Mouse (Mus musculus) forebrain, embryonic 13.5 days (tissue): ENCODE measurements around the gene Nav2. TPM values are rescaled to one million over a fixed set of nuclear protein-coding genes. Genes with fewer than 3 reads are reported as not detected.

Experiments
- ATAC-seq: fragments of 200-750 bp; cut with Nextera tagmentation; 2 replicates; pipeline ENCODE4 v1.8.0; 2017
- H3K27ac ChIP-seq: fragments of 300-500 bp; sonication (generic); 2 replicates; pipeline ENCODE4 v1.5.1; 2015; ENCODE audit warnings: inconsistent platforms, mild to moderate bottlenecking, moderate library complexity
- H3K27me3 ChIP-seq: fragments of 300-500 bp; sonication (generic); 2 replicates; pipeline ENCODE4 v1.6.1; 2015; ENCODE audit warnings: mild to moderate bottlenecking, inconsistent platforms
- H3K36me3 ChIP-seq: fragments of 300-500 bp; sonication (generic); 2 replicates; pipeline ENCODE4 v1.6.1; 2015; ENCODE audit warnings: mild to moderate bottlenecking, inconsistent platforms; ENCODE audit not compliant: poor library complexity, severe bottlenecking
- H3K4me1 ChIP-seq: fragments of 300-500 bp; sonication (generic); 2 replicates; pipeline ENCODE4 v1.6.1; 2015; ENCODE audit warnings: inconsistent platforms
- H3K4me2 ChIP-seq: fragments of 300-500 bp; sonication (generic); 2 replicates; pipeline ENCODE4 v1.6.1; 2015; ENCODE audit warnings: inconsistent platforms, mild to moderate bottlenecking, moderate library complexity
- H3K4me3 ChIP-seq: fragments of 300-500 bp; sonication (generic); 2 replicates; pipeline ENCODE4 v1.5.1; 2015; ENCODE audit warnings: mild to moderate bottlenecking, inconsistent platforms
- H3K9ac ChIP-seq: fragments of 300-500 bp; sonication (generic); 2 replicates; pipeline ENCODE4 v1.6.1; 2015; ENCODE audit warnings: mild to moderate bottlenecking, inconsistent platforms
- H3K9me3 ChIP-seq: fragments of 300-500 bp; sonication (generic); replicated peaks from 2 replicates; pipeline ENCODE4 v1.6.1; 2016; ENCODE audit warnings: inconsistent platforms
- WGBS: fragments of 180-500 bp; shearing (Covaris S2); methylation state at CpG from one replicate; pipeline ENCODE4 v1.1.7; 2015; 5-methylcytosine and 5-hydroxymethylcytosine counted together
- polyA plus RNA-seq: library from polyadenylated mRNA; unstranded; fragments of >200 nt; fragmentation: Nextera tagmentation; extraction: Ambion mirVana; gene quantifications from 2 replicates; pipeline ENCODE4 v1.2.1, GENCODE M21; 2015

Nav2 gene
- polyA plus RNA-seq, 1 experiment from 2014 or later: 11.2 TPM

- Histone ChIP-seq H3K9ac (no peak overlapping the region), H3K36me3 (no peaks in the 10 kb centered on the region), H3K27ac (no peak overlapping the region), H3K27me3 (peaks cover 14% of the 10 kb centered on the region; the same call in 1 of the 2 replicates), H3K9me3 (no peaks in the 10 kb centered on the region), H3K4me2 (no peak overlapping the region), H3K4me1 (peaks cover 63% of the 10 kb centered on the region), H3K4me3 (no peak overlapping the region)
- 42% methylated on average over 9 of the region's 9 CpGs for WGBS
- no peak for ATAC-seq
Measured at GRCm38 (mm10) chr7:49162079-49162478, 253.6 kb downstream of the Nav2 start.

- peak; percentile 70 for ATAC-seq
- H3K36me3 ChIP-seq: no peaks in the 10 kb centered on the region
- no peak overlapping the region for H3K4me3 ChIP-seq
- WGBS: 8% methylated on average over 11 of the region's 11 CpGs
- H3K4me1 ChIP-seq: peaks cover 62% of the 10 kb centered on the region
- H3K27ac ChIP-seq: peak overlapping the region; percentile 58
- H3K4me2 ChIP-seq: peak overlapping the region; percentile 21
- no peaks in the 10 kb centered on the region for H3K9me3 ChIP-seq
- peaks cover 14% of the 10 kb centered on the region; the same call in 1 of the 2 replicates for H3K27me3 ChIP-seq
- no peak overlapping the region for H3K9ac ChIP-seq
Measured at GRCm38 (mm10) chr7:49163789-49164188, 255.3 kb downstream of the Nav2 start.

GRCm38 (mm10) chr7:49164868-49165267 is 256.4 kb downstream of the Nav2 start:
- H3K27me3 ChIP-seq: peaks cover 14% of the 10 kb centered on the region; the same call in 1 of the 2 replicates
- no peaks in the 10 kb centered on the region for H3K36me3 ChIP-seq
- WGBS: 91% methylated on average over 8 of the region's 8 CpGs
- no peak for ATAC-seq
- H3K4me2 ChIP-seq: no peak overlapping the region
- H3K27ac ChIP-seq: peak overlapping the region; percentile 58; the same call in 1 of the 2 replicates
- no peak overlapping the region for H3K9ac ChIP-seq
- H3K9me3 ChIP-seq: no peaks in the 10 kb centered on the region
- H3K4me3 ChIP-seq: no peak overlapping the region
- H3K4me1 ChIP-seq: peaks cover 51% of the 10 kb centered on the region

- no peaks in the 10 kb centered on the region for H3K27me3 ChIP-seq
- no peak for ATAC-seq
- 83% methylated on average over 3 of the region's 3 CpGs for WGBS
- no peak overlapping the region for H3K27ac ChIP-seq
- peaks cover 5% of the 10 kb centered on the region for H3K4me1 ChIP-seq
- H3K36me3 ChIP-seq: no peaks in the 10 kb centered on the region
- no peak overlapping the region for H3K4me2 ChIP-seq
- no peak overlapping the region for H3K9ac ChIP-seq
- no peaks in the 10 kb centered on the region for H3K9me3 ChIP-seq
- no peak overlapping the region for H3K4me3 ChIP-seq
Measured at GRCm38 (mm10) chr7:49172926-49173325, 264.4 kb downstream of the Nav2 start.

DNA sequence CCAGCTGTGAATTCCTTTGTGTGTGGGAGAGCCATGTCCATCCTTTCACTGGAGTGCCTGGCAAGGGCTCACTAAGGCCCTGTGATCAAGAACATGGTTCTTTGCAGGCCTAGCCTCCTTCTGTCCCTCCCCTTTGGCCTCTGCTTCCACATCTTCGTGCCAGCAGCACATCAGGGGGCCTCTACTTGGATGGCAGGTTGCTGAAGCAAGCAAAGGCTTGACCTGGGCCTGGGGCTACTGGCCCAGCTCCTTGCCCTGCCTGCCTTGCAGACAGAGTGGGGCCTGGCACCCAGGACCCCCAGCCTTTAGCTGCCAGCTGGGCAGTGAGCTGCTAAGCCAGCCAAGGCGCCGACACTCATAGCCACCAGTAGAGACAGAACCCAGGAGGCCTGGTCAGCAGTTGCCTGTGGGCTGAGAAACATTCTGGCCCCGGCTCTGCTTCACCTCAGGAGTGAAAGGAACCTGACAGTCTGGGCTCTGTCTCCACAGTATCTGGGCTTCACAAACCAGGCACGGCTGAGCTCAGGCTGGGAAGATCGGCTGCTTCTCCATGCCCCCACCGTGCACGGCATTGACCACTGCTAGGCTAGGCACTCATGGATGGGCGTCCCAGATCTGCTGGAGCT is 267.4 kb downstream of the Nav2 start:
- no peak overlapping the region for H3K4me3 ChIP-seq
- WGBS: 82% methylated on average over 9 of the region's 9 CpGs
- H3K36me3 ChIP-seq: no peaks in the 10 kb centered on the region
- H3K27me3 ChIP-seq: no peaks in the 10 kb centered on the region
- H3K9ac ChIP-seq: no peak overlapping the region
- H3K9me3 ChIP-seq: no peaks in the 10 kb centered on the region
- peak; percentile 33; the same call in 1 of the 2 replicates for ATAC-seq
- no peak overlapping the region for H3K4me2 ChIP-seq
- peaks cover 12% of the 10 kb centered on the region for H3K4me1 ChIP-seq
- H3K27ac ChIP-seq: no peak overlapping the region

DNA sequence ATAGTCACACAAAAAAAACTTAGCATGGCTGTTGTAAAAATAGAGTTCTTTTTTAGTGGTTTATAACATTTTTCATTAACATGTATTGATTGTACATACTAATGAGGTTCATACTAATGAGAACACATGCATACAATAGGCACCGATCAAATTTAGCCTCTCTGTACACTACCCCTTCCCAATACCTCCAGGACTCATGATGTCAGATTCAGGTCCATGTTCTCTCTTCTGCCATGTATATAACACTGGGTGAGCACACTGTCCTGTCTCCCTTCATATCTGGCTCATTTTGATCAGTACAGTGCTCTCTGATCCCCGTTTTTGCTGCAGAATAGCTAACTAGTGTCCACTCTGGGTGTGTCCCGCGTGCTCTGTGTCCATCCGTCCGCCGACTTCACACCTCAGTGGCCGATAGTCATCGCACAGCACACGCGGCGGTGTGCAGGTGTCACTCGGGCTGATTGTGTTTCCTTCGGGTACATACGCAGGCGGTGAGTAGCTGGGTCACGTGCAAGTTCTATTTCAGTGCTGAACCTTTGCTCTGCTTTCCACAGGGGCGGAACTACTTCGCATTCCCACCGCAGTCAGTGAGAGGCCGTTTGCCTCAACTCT is 268.2 kb downstream of the Nav2 start:
- Histone ChIP-seq H3K4me3 (no peak overlapping the region), H3K36me3 (no peaks in the 10 kb centered on the region), H3K4me1 (peaks cover 12% of the 10 kb centered on the region), H3K27me3 (no peaks in the 10 kb centered on the region), H3K9ac (no peak overlapping the region), H3K27ac (no peak overlapping the region), H3K4me2 (no peak overlapping the region), H3K9me3 (no peaks in the 10 kb centered on the region)
- WGBS: 88% methylated on average over 21 of the region's 21 CpGs
- peak; percentile 22 for ATAC-seq

DNA sequence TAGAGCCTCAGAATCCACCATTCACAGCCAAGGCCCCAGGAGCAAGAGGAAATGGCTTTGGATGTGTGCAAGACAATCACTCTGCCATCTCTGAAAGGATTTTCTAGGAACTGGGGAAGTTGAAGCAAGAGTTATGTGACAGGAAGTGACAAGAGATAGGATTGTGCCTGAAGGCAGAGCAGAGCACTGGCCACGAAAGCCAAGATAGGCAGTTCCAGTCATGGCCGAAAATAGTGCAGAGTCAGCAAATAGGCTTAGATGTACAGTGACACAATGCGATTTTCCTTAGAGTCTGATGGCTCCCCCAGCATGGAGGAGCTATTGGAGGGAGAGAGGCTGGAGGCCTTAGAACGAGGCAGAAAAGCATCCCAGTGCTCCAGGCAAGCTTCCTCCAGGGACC is 269.7 kb downstream of the Nav2 start:
- H3K27me3 ChIP-seq: no peaks in the 10 kb centered on the region
- no peaks in the 10 kb centered on the region for H3K36me3 ChIP-seq
- H3K9ac ChIP-seq: no peak overlapping the region
- no peak for ATAC-seq
- no peaks in the 10 kb centered on the region for H3K9me3 ChIP-seq
- no peak overlapping the region for H3K4me3 ChIP-seq
- WGBS: 77% methylated on average over 4 of the region's 4 CpGs
- H3K4me1 ChIP-seq: peaks cover 12% of the 10 kb centered on the region
- H3K27ac ChIP-seq: no peak overlapping the region
- no peak overlapping the region for H3K4me2 ChIP-seq

GRCm38 (mm10) chr7:49181010-49181409 is 272.5 kb downstream of the Nav2 start:
- ATAC-seq: no peak
- no peak overlapping the region for H3K4me2 ChIP-seq
- no peak overlapping the region for H3K27ac ChIP-seq
- no peaks in the 10 kb centered on the region for H3K36me3 ChIP-seq
- H3K4me3 ChIP-seq: no peak overlapping the region
- no peaks in the 10 kb centered on the region for H3K9me3 ChIP-seq
- no peaks in the 10 kb centered on the region for H3K27me3 ChIP-seq
- WGBS: 80% methylated on average over 8 of the region's 8 CpGs
- H3K4me1 ChIP-seq: peaks cover 12% of the 10 kb centered on the region
- no peak overlapping the region for H3K9ac ChIP-seq

DNA sequence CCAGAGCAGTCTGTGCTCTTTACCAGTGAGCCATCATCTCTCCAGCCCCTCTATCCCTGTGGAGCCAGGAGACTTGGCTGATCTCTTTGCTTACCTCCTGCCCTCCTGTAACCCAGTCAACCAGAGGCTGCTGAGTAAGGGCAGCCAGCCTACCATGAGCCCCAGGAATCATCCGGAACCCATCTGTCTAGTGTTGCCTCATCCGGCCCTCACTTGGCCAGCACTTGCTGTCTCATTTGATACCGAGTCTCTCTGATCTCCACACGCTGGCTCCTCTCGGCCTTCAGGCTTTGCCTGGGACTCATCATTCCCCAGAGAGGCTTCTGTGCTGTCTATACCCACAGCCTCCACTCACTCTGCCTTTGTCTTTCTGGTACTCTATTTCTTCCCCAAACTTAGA is 273.9 kb downstream of the Nav2 start:
- Histone ChIP-seq H3K9ac (no peak overlapping the region), H3K27me3 (no peaks in the 10 kb centered on the region), H3K4me2 (no peak overlapping the region), H3K36me3 (no peaks in the 10 kb centered on the region), H3K9me3 (no peaks in the 10 kb centered on the region), H3K4me1 (peaks cover 11% of the 10 kb centered on the region; the same call in 1 of the 2 replicates), H3K4me3 (no peak overlapping the region), H3K27ac (no peak overlapping the region)
- 86% methylated on average over 5 of the region's 5 CpGs for WGBS
- no peak for ATAC-seq

GRCm38 (mm10) chr7:49183696-49184095 is 275.2 kb downstream of the Nav2 start:
- WGBS: 58% methylated on average over 5 of the region's 5 CpGs
- Histone ChIP-seq H3K4me1 (peaks cover 10% of the 10 kb centered on the region), H3K9ac (no peak overlapping the region), H3K36me3 (no peaks in the 10 kb centered on the region), H3K27me3 (no peaks in the 10 kb centered on the region), H3K9me3 (no peaks in the 10 kb centered on the region), H3K27ac (peak overlapping the region; percentile 11; the same call in 1 of the 2 replicates), H3K4me3 (no peak overlapping the region), H3K4me2 (no peak overlapping the region)
- no peak; the same call in 1 of the 2 replicates for ATAC-seq

DNA sequence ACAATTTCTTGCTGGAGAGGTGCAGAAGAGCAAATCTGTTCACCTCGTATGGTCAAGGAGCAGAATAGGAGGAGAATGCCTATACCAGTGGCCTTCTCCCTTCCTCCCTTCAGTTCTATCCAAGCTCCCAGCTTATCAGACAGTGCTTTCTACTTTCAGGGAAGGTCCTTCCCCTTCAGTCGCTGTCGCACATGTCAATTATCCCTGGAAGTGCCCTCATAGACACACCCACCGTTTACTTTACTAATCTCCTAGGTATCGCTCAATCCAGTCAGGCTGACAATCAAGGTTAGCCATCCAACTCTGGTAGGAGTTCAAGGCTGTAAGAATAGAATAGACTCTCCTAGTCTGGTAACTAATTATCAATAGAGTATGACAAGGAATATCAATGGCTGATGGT is 277.5 kb downstream of the Nav2 start:
- Histone ChIP-seq H3K4me2 (no peak overlapping the region), H3K9me3 (no peaks in the 10 kb centered on the region), H3K27ac (no peak overlapping the region), H3K36me3 (no peaks in the 10 kb centered on the region), H3K27me3 (no peaks in the 10 kb centered on the region), H3K9ac (no peak overlapping the region), H3K4me1 (peaks cover 26% of the 10 kb centered on the region), H3K4me3 (no peak overlapping the region)
- WGBS: 87% methylated on average over 5 of the region's 5 CpGs
- no peak for ATAC-seq

GRCm38 (mm10) chr7:49189364-49189763 is 280.8 kb downstream of the Nav2 start:
- H3K4me1 ChIP-seq: peaks cover 39% of the 10 kb centered on the region
- no peaks in the 10 kb centered on the region for H3K27me3 ChIP-seq
- no peak overlapping the region for H3K9ac ChIP-seq
- 83% methylated on average over 5 of the region's 5 CpGs for WGBS
- no peak overlapping the region for H3K27ac ChIP-seq
- no peak overlapping the region for H3K4me2 ChIP-seq
- ATAC-seq: no peak
- no peaks in the 10 kb centered on the region for H3K36me3 ChIP-seq
- H3K4me3 ChIP-seq: no peak overlapping the region
- no peaks in the 10 kb centered on the region for H3K9me3 ChIP-seq
